Mouse (Mus musculus) thymus, postnatal 25 days (tissue): ENCODE data around the gene Ank.
A peak's percentile ranks its signal among the peaks of the same experiment; 100 is the strongest.

Experiments used
- DNase-seq: peaks from one replicate; pipeline ENCODE4 v3.0.0; 2022

The Ank gene

GRCm38 (mm10) chr15:27609554-27609953 is 143.1 kb downstream of the Ank start:
- no peak for DNase-seq

- DNase-seq, result peak; percentile 65
Measured at GRCm38 (mm10) chr15:27612533-27613221, 146.2 kb downstream of the Ank start.

GRCm38 (mm10) chr15:27613255-27613654 is 146.8 kb downstream of the Ank start:
- no peak for DNase-seq

- DNase-seq, result no peak
Measured at GRCm38 (mm10) chr15:27616159-27616558, 149.7 kb downstream of the Ank start.

GRCm38 (mm10) chr15:27617227-27617626 is 150.8 kb downstream of the Ank start:
- DNase-seq, result no peak

GRCm38 (mm10) chr15:27618778-27619533 is 152.5 kb downstream of the Ank start:
- no peak for DNase-seq

GRCm38 (mm10) chr15:27619683-27620082 is 153.2 kb downstream of the Ank start:
- DNase-seq, result no peak

GRCm38 (mm10) chr15:27620475-27621185 is 154.2 kb downstream of the Ank start:
- DNase-seq, result no peak

GRCm38 (mm10) chr15:27623286-27623685 is 156.8 kb downstream of the Ank start:
- no peak for DNase-seq

GRCm38 (mm10) chr15:27625014-27625889 is 158.8 kb downstream of the Ank start:
- peak; percentile 17 for DNase-seq

GRCm38 (mm10) chr15:27625890-27626255 is 159.4 kb downstream of the Ank start:
- DNase-seq, result no peak

GRCm38 (mm10) chr15:27626314-27626713 is 159.8 kb downstream of the Ank start:
- no peak for DNase-seq

GRCm38 (mm10) chr15:27627794-27628193 is 161.3 kb downstream of the Ank start:
- DNase-seq, result peak; percentile 47

GRCm38 (mm10) chr15:27629046-27629445 is 162.6 kb downstream of the Ank start:
- DNase-seq, result no peak

- DNase-seq, result peak; percentile 10
Measured at GRCm38 (mm10) chr15:27629800-27630600, 163.5 kb downstream of the Ank start.

- DNase-seq, result peak; percentile 99
Measured at GRCm38 (mm10) chr15:27630601-27631383, 164.3 kb downstream of the Ank start, which contains the start of gene Otulin. Otulin (minus strand) TSS chr15:27630693.

GRCm38 (mm10) chr15:27633941-27634900 is 167.7 kb downstream of the Ank start:
- no peak for DNase-seq

GRCm38 (mm10) chr15:27641171-27641570 is 174.7 kb downstream of the Ank start:
- DNase-seq, result no peak

- DNase-seq, result peak; percentile 57
Measured at GRCm38 (mm10) chr15:27642895-27643294, 176.4 kb downstream of the Ank start.
